Mouse (Mus musculus) kidney, embryonic 16.5 days (tissue): Measurements from ENCODE around the gene Slc7a8. TPM values are rescaled to one million over a fixed set of nuclear protein-coding genes. Genes with fewer than 3 reads are reported as not detected.

Experiments
- ATAC-seq: fragments of 200-750 bp; cut with Nextera tagmentation; 2 replicates; pipeline ENCODE4 v1.8.0; 2017; ENCODE audit warnings: moderate TSS enrichment; ENCODE audit not compliant: low FRiP score, low TSS enrichment
- H3K27ac ChIP-seq: fragments of 300-500 bp; sonication (generic); 2 replicates; pipeline ENCODE4 v1.5.1; 2014; ENCODE audit warnings: low read length
- H3K27me3 ChIP-seq: fragments of 300-500 bp; sonication (generic); 2 replicates; pipeline ENCODE4 v1.6.1; 2014; ENCODE audit warnings: low read length, control low read depth, mixed read lengths; ENCODE audit not compliant: insufficient read depth
- H3K36me3 ChIP-seq: fragments of 300-500 bp; sonication (generic); 2 replicates; pipeline ENCODE4 v1.6.1; 2014; ENCODE audit warnings: low read length, control low read depth, mixed read lengths; ENCODE audit not compliant: insufficient read depth
- H3K4me1 ChIP-seq: fragments of 300-500 bp; sonication (generic); 2 replicates; pipeline ENCODE4 v1.6.1; 2014; ENCODE audit warnings: low read length, control low read depth, mixed read lengths; ENCODE audit not compliant: insufficient read depth
- H3K4me2 ChIP-seq: fragments of 300-500 bp; sonication (generic); replicated peaks from 2 replicates; pipeline ENCODE4 v1.6.1; 2014; ENCODE audit warnings: low read depth, low read length
- H3K4me3 ChIP-seq: fragments of 300-500 bp; sonication (generic); 2 replicates; pipeline ENCODE4 v1.5.1; 2014; ENCODE audit warnings: mild to moderate bottlenecking, low read length
- H3K9ac ChIP-seq: fragments of 300-500 bp; sonication (generic); replicated peaks from 2 replicates; pipeline ENCODE4 v1.6.1; 2014; ENCODE audit warnings: low read length
- H3K9me3 ChIP-seq: fragments of 300-500 bp; sonication (generic); 2 replicates; pipeline ENCODE4 v1.6.1; 2016; ENCODE audit warnings: low read length, control low read depth
- WGBS: fragments of 180-500 bp; shearing (Covaris S2); extraction: QIAGEN DNeasy Blood & Tissue Kit; methylation state at CpG from one replicate; pipeline ENCODE4 v1.1.7; 2014; 5-methylcytosine and 5-hydroxymethylcytosine counted together
- polyA plus RNA-seq: library from polyadenylated mRNA; unstranded; fragments of >200 nt; fragmentation: Nextera tagmentation; extraction: Ambion mirVana; gene quantifications from 2 replicates; pipeline ENCODE4 v1.2.1, GENCODE M21; 2015

The Slc7a8 gene
- polyA plus RNA-seq: 21.0 and 24.6 TPM in 2 replicates

DNA sequence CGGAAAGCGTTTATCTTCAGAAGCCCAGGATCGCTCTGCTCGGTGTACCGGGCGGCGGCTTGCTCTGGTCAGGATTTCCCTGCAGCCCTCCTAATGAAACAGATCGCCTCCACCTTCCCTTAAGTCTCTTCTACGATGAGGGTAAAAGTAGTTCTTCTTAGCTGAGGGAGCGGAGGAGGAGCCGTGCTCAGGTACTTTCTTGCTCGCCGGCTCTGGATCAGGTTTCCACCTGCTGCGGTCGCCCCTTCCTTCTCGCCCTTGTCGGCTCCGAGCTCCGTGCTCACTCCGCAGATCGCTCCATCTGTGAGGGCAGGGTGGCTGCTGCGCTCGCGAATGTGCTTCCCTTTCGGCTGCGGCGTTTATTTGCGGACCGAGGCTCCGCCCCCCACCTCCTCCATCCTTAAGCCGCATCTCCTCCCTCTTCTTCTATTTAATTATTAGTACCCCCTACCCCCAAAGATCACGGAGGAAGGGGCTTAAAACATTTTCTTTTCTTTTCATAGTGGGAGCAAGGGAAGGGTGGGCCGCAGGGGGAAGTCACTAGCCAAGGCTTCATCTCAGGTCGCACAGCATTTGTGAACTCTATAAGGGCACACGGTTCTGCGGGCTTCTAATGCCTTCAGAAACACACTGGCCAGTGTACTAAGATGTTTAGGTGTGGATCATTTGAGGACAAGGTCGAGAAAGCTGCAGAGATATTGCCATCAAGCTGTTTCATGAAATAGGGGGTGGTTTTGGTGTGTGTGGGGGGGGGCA, at the start of gene Slc7a8:
Slc7a8 (minus strand) TSS at position 337 of the 756 bp plus-strand sequence.
- Histone ChIP-seq H3K36me3 (no peaks in the 10 kb centered on the region), H3K27me3 (peaks cover 14% of the 10 kb centered on the region), H3K27ac (peak within 1 kb of the TSS; percentile 44; the same call in 1 of the 2 replicates), H3K4me2 (peak within 1 kb of the TSS; percentile 96), H3K4me3 (peak within 1 kb of the TSS; percentile 67), H3K4me1 (peaks cover 9% of the 10 kb centered on the region; the same call in 1 of the 2 replicates), H3K9ac (peak within 1 kb of the TSS; percentile 67), H3K9me3 (peaks cover 3% of the 10 kb centered on the region; the same call in 1 of the 2 replicates)
- WGBS: 1% methylated on average over 37 of the region's 37 CpGs
- peak; percentile 91 for ATAC-seq

DNA sequence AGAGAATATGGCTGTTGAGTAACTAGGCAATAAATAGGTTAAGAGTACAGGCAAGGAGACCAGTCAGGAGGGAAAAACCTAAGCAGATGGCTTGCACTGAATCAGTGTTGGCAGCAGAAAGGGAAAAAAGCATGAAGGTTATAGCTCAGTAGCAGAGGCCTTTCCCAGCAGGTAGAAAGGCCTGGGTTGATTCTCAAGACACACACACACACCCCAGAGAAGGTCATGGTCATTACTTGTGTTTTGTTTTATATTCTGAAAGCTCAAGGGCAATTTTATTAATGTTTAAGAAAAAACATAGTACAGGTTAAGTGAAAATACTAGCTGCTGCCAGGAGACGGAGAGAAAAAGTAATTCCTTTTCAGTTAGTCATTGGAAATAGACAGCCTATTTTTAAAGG, 42.0 kb upstream of the Slc7a8 start:
- no peak for ATAC-seq
- no peak overlapping the region for H3K4me3 ChIP-seq
- no peaks in the 10 kb centered on the region for H3K27me3 ChIP-seq
- WGBS: 66% methylated on average over 1 of the region's 1 CpGs
- peak overlapping the region; percentile 72 for H3K27ac ChIP-seq
- no peak overlapping the region for H3K4me2 ChIP-seq
- H3K9me3 ChIP-seq: no peaks in the 10 kb centered on the region
- no peaks in the 10 kb centered on the region for H3K36me3 ChIP-seq
- no peak overlapping the region for H3K9ac ChIP-seq
- H3K4me1 ChIP-seq: 0 out of 2 replicates have a peak, but pooled peaks cover 3% of the 10 kb centered on the region

DNA sequence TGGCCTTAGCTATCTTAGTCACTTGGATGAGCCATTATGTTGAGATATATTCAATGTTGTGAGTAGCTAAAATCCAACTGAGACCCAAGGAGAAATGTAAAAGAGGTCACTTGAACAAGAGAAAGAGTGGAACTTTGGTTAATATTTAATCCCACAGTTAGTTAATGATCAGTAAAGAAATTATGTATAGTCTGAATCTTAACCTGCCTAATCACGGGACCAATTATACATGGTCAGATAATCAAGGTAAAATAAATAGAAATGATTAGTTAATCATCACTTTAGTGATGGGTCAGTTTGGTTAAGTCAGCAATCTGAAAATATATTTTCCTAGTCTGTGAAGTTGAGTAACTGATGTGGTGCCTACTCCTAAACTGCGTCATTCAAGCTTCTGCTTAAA, 40.6 kb upstream of the Slc7a8 start:
- no peaks in the 10 kb centered on the region for H3K27me3 ChIP-seq
- H3K9ac ChIP-seq: no peak overlapping the region
- WGBS: 58% methylated on average over 2 of the region's 2 CpGs
- peak overlapping the region; percentile 63 for H3K27ac ChIP-seq
- no peaks in the 10 kb centered on the region for H3K9me3 ChIP-seq
- no peaks in the 10 kb centered on the region for H3K36me3 ChIP-seq
- H3K4me3 ChIP-seq: no peak overlapping the region
- H3K4me1 ChIP-seq: 0 out of 2 replicates have a peak, but pooled peaks cover 3% of the 10 kb centered on the region
- ATAC-seq: peak; percentile 31; the same call in 1 of the 2 replicates
- no peak overlapping the region for H3K4me2 ChIP-seq

DNA sequence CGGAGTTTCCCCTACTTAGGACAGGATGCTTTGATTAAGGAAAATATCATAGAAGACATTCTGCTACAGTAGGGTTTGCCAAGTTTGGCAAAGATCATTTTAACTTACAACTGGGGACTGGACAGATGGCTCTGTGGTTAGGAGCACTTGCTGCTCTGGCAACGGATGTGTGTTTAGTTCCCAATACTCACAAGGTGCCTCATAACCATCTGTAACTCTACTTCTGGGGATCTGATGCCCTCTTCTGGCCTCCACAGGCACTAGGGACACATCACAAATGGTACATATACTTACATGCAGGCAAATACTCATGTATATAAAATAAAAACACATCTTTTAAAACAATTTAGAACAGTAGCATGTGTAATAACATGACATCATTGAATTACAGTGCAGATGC, 36.0 kb upstream of the Slc7a8 start:
- 47% methylated on average over 2 of the region's 2 CpGs for WGBS
- Histone ChIP-seq H3K9ac (no peak overlapping the region), H3K9me3 (no peaks in the 10 kb centered on the region), H3K36me3 (no peaks in the 10 kb centered on the region), H3K4me3 (no peak overlapping the region), H3K4me2 (no peak overlapping the region), H3K4me1 (0 out of 2 replicates have a peak, but pooled peaks cover 3% of the 10 kb centered on the region), H3K27me3 (no peaks in the 10 kb centered on the region), H3K27ac (no peak overlapping the region)
- ATAC-seq: no peak

DNA sequence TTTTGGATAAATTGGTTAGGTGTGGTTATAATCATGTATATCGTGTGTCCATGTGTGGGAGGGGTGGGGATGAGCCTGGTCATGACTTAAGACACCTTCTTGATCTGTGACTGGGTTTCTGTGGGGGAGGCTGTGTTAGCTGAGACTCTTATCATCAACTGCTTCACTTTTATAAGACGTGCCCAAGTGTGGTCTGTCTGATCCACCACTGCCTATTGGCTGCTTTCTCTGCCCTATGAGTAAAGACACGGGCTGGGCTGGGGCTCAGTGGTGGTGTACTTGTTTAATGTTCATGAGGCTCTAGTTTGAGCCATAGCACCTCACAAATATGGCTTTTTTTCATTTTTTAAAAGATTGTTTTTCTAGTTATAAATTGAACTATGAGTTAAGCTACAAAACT, 34.0 kb upstream of the Slc7a8 start:
- Histone ChIP-seq H3K27ac (no peak overlapping the region), H3K4me3 (no peak overlapping the region), H3K36me3 (no peaks in the 10 kb centered on the region), H3K9me3 (no peaks in the 10 kb centered on the region), H3K27me3 (no peaks in the 10 kb centered on the region), H3K4me2 (no peak overlapping the region), H3K4me1 (no peaks in the 10 kb centered on the region), H3K9ac (no peak overlapping the region)
- WGBS: 47% methylated on average over 3 of the region's 3 CpGs
- no peak for ATAC-seq

DNA sequence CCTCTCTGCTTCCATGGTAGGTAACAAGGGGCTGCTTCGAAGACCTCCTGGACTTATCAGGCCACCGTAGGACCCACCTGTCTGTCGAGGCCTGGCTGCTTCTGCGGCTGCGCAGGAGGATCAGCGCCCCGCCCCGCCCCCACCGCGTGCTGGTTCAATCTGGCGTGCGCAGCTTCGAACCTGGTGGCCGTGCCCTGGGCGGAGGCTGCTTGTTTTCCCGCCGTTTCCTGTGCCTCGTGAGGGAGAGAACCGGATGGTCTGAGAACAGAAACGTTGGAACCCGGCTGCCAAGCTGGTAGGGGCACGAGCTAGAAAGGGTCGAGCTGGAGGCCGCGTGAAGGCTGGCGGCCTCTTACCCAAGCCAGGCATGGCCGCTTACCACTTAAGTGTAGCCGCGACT, 32.2 kb upstream of the Slc7a8 start, which contains the start of gene Rnf212b:
Rnf212b (plus strand) TSS at position 151 of the 400 bp plus-strand sequence.
- H3K9me3 ChIP-seq: no peaks in the 10 kb centered on the region
- H3K4me2 ChIP-seq: no peak within 1 kb of the TSS
- H3K4me1 ChIP-seq: no peaks in the 10 kb centered on the region
- no peak within 1 kb of the TSS for H3K27ac ChIP-seq
- no peak for ATAC-seq
- H3K27me3 ChIP-seq: no peaks in the 10 kb centered on the region
- H3K4me3 ChIP-seq: no peak within 1 kb of the TSS
- no peak within 1 kb of the TSS for H3K9ac ChIP-seq
- H3K36me3 ChIP-seq: no peaks in the 10 kb centered on the region
- 90% methylated on average over 29 of the region's 29 CpGs for WGBS

DNA sequence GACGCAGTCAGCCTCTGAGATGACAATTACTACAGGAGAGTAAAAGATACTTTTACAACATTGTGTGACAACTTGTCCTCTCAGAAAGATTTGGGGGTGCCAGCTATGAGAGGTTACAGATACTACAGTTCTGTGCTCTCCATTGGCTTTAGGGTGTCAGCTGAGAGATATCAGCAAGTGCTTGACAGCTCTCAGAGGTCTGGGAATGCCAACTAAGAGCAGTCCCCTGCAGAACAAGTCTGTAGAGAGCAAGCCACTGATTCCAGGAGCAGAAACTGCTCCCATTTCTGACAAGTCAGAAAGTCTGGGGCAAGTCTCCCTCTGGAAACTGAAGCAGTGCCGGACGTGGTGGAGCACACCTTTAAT, 27.9 kb upstream of the Slc7a8 start:
- ATAC-seq: no peak

DNA sequence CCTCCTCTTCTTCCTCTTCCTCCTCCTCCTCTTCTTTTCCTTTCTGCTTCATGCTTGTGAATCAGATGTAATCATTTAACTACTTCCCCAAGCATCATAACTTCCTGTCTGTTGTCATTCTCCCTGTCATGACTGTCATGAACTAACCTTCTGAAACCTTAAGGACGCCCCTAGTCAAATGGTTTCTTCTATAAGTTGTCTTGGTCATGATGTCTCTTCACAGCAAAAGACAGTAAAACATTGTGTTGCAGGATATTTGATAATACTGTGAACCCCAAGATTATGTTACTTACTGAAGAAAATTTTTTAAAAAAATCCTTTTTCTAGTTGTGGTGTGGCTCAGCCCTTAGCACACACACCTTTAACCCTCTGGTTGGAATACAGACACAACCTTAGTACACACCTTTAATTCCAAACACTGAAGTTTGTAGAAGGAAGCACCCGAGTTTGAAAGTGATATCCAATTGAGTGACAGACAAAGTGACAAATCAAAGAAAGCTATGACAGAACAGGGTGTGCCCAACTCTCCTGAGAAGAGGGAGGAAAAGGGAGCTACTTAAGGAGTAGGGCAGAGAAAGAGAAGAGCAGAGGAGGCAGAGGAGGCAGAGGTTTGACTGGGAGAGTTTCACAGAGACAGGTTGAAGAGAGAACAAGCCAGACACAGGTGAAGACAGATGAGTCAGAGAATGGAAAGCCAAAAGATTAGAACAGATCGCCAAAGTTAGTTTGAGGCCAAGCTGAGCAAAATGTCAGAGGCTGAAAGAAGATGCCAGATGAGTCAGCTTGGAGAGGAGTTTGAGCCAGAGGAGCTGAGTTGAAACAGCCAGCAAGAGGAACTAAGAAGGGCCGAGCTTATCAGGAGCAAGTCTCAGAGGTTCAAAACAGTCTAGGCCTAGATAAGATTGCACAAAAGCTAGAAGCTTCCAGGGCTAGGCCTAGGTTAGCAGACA, 27.2 kb upstream of the Slc7a8 start:
- H3K9ac ChIP-seq: no peak overlapping the region
- H3K36me3 ChIP-seq: no peaks in the 10 kb centered on the region
- no peak overlapping the region for H3K27ac ChIP-seq
- no peak overlapping the region for H3K4me3 ChIP-seq
- no peak overlapping the region for H3K4me2 ChIP-seq
- no peak for ATAC-seq
- no peaks in the 10 kb centered on the region for H3K9me3 ChIP-seq
- H3K4me1 ChIP-seq: no peaks in the 10 kb centered on the region
- WGBS: 67% methylated on average over 4 of the region's 4 CpGs
- no peaks in the 10 kb centered on the region for H3K27me3 ChIP-seq

More for the DNA sequence above, 27.9 kb upstream of the Slc7a8 start:
- Histone ChIP-seq H3K9me3 (no peaks in the 10 kb centered on the region), H3K36me3 (no peaks in the 10 kb centered on the region), H3K27me3 (no peaks in the 10 kb centered on the region), H3K4me2 (no peak overlapping the region), H3K4me3 (no peak overlapping the region), H3K9ac (no peak overlapping the region), H3K27ac (no peak overlapping the region), H3K4me1 (no peaks in the 10 kb centered on the region)
- 88% methylated on average over 3 of the region's 3 CpGs for WGBS

DNA sequence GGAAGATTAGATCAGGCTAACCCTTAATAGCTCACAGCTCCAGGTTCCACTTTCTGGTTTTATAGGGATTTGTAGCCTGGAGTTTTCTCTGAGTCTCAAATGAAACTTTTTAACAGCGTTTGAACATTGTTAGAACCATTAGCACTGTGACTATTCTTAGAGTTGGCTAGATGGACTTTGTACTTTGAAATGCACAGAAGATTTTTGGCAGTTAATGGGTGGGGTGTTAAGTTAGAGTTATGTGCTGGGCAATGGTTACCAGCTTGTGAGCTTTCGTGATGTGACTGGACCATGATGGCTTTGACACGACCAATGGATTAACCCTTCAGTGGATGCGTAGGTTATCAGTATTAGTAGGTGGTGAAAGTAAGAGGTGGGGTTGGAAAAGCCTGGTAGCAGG, 24.4 kb upstream of the Slc7a8 start:
- H3K4me1 ChIP-seq: no peaks in the 10 kb centered on the region
- no peak overlapping the region for H3K27ac ChIP-seq
- no peaks in the 10 kb centered on the region for H3K9me3 ChIP-seq
- H3K4me2 ChIP-seq: no peak overlapping the region
- H3K36me3 ChIP-seq: no peaks in the 10 kb centered on the region
- 70% methylated on average over 4 of the region's 4 CpGs for WGBS
- ATAC-seq: no peak
- H3K27me3 ChIP-seq: no peaks in the 10 kb centered on the region
- no peak overlapping the region for H3K9ac ChIP-seq
- no peak overlapping the region for H3K4me3 ChIP-seq
